Mouse (Mus musculus): ENCODE measurements around the gene Dbp. TPM values are rescaled to one million over a fixed set of nuclear protein-coding genes. Genes with fewer than 3 reads are reported as not detected.
"Not testable (repeated sequence)": the region's sequence is repeated elsewhere in the genome, so short reads cannot be mapped to it uniquely, and the experiment has no call there.

Dbp gene
- total RNA-seq (2021) = 10 to 100 TPM; 12.1 to 15.0 TPM
- long read RNA-seq, experiment 1, transcript Dbp-201 (4 exons, 1,837 nt) = major isoform, 9 of 12 reads
- long read RNA-seq, experiment 1, partial matches to known transcripts = 0 of 12 reads
- long read RNA-seq, experiment 1, other reads (novel, unspliced or antisense) = 0 of 12 reads
- long read RNA-seq, experiment 2, transcript Dbp-201 (4 exons, 1,837 nt) = major isoform, 6 of 8 reads
- long read RNA-seq, experiment 2, partial matches to known transcripts = 0 of 8 reads
- long read RNA-seq, experiment 2, other reads (novel, unspliced or antisense) = 0 of 8 reads

DNA sequence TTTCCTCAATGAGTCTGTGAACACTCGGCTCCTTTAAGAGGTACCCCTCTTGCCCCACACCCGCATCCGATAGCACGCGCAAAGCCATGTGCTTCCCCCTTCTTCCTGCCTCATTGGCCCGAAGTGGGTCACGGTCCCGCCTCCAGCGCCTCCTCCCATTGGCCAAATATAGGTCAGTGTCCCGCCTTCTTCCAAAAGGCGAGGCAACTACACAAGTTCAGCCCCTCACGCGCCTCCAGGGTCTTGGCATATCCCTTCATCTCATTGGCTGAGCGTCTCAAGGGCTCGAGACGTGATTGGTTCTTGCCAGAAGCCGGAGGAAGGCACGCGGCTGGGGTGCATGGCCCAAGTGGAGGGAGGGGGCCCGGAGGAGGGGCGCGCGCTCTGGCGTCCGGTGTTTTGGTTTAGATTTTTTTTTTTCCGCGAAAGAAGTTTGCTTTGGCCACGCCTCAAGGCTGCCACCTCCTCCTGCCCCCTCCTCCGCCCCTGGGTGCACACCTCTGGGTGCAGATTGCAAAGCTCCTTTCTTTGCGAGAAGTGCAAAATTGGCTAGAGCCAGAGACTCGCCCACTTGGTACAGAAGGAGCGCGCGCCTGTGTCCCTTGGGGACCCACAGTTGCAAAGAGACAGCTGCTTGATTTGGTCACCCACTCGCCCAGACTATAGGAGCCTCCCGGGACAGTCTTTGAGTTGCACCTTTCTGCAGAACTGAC, at the start of gene Dbp:
Gene Dbp (plus strand): TSS at position 359 of the 713 bp plus-strand sequence.
- peak; percentile 99 to 100 for DNase-seq

DNA sequence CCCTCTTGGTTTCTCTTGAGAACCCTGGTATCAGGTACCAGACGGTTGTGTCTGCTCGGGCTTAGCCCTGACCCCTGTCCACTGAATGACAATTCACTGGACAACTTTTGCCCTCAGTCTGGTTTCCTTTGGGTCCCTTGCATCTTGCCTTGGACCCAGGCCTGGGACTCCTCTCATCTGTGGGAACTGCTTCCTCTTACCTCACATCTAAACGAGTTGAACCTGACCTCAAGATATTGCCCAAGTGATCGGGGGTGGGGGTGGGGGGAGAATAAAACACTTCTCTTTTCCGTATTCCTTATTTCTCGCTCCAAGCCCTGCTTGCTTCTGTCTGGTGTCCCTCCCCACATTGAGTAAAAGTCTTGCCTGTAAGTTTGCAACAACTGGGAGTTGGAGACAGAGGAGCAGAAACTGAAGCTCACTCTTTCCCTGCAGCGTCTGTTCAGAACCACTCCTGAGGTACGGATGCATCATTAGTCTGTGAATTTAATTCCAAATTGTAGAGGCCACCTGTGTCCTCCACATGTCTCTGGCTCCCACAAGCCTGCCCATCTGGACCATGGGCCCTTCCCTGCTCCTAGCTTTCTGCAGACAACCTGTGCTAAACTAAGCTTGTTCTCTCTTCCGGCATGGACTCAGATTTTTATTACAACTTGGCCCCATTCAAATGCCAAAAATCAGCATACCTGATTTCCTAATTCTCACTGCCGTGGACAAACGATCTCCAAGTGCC, 44.0 kb upstream of the Dbp start:
- no peak for DNase-seq

GRCm38 (mm10) chr7:45661702-45662101, 43.2 kb upstream of the Dbp start:
- not testable (repeated sequence) for DNase-seq

- DNase-seq = no peak
Observed at GRCm38 (mm10) chr7:45665303-45666138, 39.4 kb upstream of the Dbp start.

GRCm38 (mm10) chr7:45666161-45666560, 38.7 kb upstream of the Dbp start, which contains the start of gene Fut2:
TSS of gene Fut2 (minus strand) at chr7:45666394.
- DNase-seq = no peak

DNA sequence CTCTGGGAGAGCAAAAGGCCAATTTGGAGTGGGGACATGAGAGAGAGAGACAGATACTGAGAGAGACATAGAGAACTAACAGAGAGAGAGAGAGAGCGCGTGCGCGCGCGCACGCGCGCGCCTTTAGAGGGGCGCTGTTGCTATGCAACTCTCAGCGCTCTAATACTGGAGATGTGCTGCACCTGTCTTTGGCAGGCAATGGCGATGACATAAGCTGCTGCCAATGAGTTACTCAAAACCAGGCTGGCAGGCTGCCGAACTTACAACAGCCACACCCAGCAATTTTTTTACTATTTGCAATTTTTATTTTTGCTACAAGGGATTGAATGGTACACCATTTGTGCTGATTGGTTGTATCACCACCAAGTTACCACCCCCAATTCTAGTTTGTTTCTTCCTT, 37.1 kb upstream of the Dbp start:
- no peak for DNase-seq

- DNase-seq = no peak
Observed at GRCm38 (mm10) chr7:45668921-45669320, 36.0 kb upstream of the Dbp start.

DNA sequence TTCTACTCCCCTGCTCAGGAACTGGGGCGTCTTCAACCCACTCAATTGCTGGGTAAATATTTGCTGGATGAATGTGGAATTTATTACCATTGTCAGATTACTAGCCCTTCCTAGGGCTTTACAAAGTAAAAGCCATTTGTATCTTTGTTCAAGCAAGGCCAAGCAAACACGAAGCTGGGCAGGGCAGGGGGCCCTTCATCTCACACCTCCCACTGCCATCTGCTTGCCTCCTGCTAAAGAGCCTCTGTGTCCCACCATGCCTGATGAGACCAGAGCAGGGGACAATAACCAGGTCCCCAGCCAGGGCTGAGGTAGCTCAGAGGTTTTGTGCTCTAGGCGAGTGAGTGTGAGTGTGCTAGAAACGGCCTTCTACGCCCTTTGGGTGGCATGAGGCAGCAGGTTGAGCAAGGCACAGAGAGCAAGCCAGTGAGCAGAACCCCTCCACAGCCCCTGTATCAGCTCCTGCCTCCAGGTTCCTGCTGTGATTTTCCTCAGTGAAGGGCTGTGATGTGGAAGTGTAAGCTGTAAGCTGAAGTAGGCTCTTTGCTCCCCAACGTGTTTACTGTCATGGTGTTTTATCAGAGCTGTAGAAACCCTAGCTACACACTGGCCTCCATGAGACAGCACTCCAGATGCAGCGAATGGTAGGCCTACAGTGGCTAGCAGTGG, 27.1 kb upstream of the Dbp start:
- no peak for DNase-seq

DNA sequence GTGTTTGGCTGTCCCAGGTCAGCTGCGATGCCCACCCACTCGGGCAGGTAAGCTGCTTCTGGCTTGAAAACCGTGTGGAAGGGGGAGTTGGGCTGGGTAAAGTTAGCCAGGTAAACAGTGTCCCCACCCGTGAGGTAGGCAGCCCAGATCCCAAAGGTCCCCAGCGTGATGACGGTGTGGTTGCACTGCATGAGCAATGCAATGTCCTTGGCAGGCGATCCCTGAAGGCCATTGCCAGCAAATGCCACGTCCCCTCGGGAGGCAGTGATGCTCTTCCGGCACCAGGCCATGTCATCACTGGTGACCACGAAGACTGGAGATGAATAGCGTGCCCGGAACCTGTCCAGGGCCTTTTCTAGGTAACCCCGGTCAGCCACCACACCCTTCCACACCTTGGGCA, 26.4 kb upstream of the Dbp start:
- DNase-seq = no peak

DNA sequence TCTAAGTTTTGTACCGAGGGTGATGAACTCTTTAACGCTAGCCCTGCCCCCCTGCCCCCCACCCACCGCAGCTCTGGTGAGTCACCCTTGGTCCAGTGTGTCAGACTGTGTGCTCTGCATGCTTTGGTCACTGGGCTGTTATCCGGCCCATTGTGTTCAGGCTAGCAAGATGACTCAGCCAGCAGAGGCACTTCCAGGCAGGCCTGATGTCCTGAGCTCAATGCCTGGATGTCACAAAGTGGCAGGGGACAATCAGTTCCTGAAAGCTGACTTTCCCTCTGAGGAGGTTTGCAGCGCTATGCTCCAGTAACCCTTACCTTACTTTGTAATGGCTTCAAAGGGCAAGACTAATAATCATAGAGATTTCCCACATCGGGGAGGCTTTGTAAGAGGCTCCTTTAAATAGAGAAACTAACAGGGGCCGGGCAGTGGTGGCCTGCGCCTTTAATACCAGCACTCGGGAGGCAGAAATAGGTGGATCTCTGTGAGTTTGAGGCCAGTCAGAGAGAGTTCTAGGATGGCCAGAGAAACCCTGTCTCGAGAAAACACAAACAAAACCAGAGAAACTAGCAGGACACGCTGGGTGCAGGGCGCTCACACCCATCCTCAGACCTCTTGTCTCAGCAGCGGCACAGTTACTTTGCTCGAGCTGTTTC, 24.8 kb upstream of the Dbp start:
- peak; percentile 71 to 86 for DNase-seq

GRCm38 (mm10) chr7:45681046-45681736, 23.7 kb upstream of the Dbp start:
- peak; percentile 74 to 84 for DNase-seq

GRCm38 (mm10) chr7:45682144-45683126, 22.5 kb upstream of the Dbp start:
- DNase-seq = peak; percentile 88 to 90

DNA sequence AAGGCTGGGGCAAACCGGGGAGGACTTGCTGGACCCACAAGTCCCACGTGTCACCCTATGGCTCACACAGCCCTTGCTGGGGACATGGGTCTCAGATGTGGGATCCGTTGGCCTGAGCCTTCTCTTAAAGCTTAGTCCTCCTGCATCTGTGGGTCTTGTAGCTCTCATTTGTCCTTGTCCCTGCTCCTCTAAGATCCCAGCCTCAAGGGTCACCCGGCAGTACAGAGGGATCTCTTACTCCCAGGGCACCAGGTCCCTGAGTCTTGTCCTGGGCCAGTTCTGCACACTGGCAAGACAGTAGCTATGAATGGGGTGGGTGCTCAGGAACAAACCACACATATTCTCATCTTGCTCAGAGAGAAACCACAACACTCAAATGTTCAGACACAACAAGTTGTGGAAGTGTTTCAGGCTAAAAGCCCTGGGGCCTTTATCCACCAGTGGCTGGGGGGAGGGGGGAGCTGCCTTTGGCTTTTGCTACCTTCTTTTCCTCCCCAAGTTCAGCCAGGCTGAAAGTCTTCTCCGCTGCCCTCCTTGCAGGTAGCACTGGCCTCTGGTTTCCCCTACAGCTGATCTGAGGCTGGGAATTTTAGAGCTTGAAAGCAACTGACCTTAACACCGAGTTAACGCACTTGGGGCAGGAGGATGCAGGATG, 21.4 kb upstream of the Dbp start, which contains the start of gene Ntn5:
Gene Ntn5 (plus strand): TSS at position 627 of the 655 bp plus-strand sequence.
- DNase-seq = no peak

DNA sequence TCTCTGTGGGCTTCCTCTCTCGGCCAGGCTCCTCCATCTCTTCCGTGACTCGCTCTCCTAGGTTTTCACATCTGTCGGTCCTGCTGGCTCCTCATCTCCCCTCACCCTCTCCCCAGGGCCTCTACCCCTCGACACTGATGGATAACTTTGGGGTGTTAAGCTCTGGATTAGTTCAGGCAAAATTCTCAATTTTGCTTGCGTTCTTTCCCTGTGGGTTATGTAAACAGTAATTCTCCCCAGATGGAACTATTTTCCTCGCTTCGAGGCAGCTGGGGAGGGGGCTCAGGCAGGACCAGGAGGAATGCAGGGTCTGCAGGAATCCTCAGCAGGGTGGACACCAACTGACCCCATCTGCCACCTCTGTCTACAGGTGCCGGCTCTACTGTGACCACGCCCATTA, 19.1 kb upstream of the Dbp start:
- no peak for DNase-seq

DNA sequence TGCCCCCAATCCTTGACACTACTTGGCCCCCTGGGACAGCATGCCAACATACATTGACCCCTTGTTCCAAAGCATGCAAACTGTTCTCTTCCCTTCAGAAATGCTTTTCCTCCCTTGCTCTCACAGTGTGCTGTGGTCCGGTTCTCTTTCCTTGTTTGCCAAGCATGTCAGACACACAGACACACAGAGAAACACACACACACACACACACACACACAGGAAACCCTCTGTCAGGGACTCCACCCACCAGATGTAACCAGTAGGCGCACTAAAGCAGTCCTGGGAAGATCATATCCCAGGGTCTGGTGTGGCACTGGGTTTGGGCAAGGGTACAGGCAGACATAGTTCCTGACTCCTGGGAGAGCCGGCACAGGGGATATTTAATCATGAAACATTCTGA, 18.0 kb upstream of the Dbp start:
- no peak for DNase-seq

DNA sequence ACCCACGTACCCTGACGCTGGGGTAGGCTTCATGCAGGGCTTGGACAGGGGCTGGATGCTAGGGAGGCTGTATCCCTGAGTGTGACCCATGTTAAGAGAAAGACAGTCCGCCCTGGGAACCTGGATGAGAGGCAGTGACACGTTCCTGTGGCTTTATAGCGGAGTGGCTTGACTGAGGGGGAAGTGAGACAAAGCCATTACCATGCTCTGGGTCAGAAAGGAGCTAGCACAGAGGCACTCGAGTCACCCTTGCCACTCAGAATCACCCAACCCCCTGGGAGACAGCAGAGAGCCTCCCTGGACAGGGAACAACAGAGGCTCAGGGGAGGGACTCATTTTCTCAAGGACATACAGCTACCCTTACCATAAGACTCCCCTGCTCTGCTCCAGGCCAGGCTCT, 15.8 kb upstream of the Dbp start:
- DNase-seq = no peak

DNA sequence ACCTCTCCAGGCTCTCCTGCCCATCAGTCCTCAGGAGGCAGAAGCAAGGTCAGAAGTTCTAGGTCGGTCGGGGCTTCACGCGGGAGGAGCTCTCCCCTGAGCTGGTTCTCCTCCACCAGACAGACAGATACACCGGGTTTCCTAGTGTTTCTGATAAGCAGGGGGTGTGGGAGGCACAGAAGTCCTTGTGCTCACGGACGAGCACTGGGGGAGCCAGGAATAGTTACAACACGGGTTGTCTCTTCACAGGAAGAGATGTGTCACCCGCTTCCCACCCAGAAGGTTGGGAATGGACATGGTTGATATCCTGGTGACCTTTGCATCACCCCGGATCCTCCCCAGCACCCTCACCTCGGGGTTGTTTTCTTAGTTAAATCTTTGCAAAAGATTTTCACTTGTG, 15.1 kb upstream of the Dbp start:
- DNase-seq = no peak

DNA sequence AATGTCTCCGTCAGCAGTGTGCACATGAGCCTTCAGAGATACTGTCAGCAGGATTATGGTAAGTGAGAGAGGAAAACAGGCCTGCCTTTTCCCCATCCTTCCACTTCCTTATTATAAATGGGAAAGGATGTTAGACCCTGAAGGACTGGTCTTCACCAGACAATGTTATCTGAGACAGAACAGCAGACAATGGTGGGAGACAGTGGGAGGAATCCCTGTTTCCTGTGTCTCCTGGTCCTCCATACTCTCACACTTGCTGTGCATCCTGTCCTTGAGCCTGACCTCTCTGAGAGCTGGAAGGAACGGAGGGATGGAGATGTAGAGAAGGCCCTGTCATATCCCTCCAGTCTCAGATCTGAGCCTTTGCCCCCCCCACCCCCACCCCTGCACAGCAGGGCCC, 12.5 kb upstream of the Dbp start:
- no peak for DNase-seq
